Mouse (Mus musculus): ENCODE data around the gene Zfp422. TPM values are rescaled to one million over a fixed set of nuclear protein-coding genes. Genes with fewer than 3 reads are reported as not detected.
"Not testable (repeated sequence)": the region's sequence is repeated elsewhere in the genome, so short reads cannot be mapped to it uniquely, and the experiment has no call there.

The Zfp422 gene
- polyA plus RNA-seq, 1 experiment from 2014 or later, result 22.7 TPM

DNA sequence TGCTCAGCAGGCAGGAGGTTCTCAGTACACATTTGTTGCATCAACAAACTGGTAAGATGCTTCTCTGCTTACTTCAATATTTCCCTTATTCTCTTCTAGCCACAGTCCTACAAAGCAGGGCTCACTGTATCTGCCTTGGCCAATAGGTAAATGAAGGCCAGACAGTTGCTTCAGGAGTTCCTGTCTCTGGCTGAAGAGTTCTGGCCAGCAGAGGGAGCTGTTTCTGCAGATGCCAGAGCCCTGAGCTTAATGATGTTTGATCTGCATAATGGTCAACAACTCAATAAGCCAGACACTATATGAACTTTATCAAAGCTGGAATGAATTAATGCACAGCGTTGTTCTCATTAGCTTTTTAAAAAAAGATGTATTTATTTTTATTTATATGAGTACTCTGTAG, 3.3 kb upstream of the Zfp422 start:
- no peaks in the 10 kb centered on the region for H3K36me3 ChIP-seq (replicated peaks)
- WGBS (ENCODE audit: insufficient replicate concordance), result 33% methylated on average over 1 of the region's 1 CpGs
- no peaks in the 10 kb centered on the region for H3K9me3 ChIP-seq (replicated peaks)
- no peak overlapping the region for H3K4me2 ChIP-seq
- H3K4me1 ChIP-seq (replicated peaks), result peaks cover 41% of the 10 kb centered on the region
- H3K4me3 ChIP-seq (replicated peaks), result no peak overlapping the region
- H3K9ac ChIP-seq, result no peak overlapping the region
- no peak for ATAC-seq (ENCODE audit: insufficient read depth)
- no peaks in the 10 kb centered on the region for H3K27me3 ChIP-seq
- H3K27ac ChIP-seq (replicated peaks), result no peak overlapping the region

DNA sequence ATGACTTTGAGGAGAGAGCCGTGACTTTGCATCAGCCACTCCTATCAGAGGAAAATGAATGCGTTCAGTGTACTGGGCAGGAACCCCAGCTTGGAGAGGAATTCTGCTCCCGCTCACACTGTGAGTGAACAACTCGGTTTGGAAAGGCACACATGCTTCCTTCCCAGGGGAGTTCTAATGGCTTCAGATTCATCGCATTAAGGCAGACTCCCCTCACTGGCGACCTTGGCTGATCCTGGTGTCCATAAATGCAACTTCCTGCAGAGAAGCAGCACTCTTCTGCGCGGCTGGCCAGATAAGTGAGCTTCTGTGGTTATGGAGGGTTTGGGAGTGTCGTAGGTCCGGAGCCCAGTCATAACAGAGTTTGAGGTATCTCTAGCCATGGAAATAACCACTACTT, 967 bp upstream of the Zfp422 start:
- no peak overlapping the region for H3K4me3 ChIP-seq (replicated peaks)
- H3K4me1 ChIP-seq (replicated peaks), result peaks cover 22% of the 10 kb centered on the region
- H3K36me3 ChIP-seq (replicated peaks), result peaks cover 8% of the 10 kb centered on the region
- no peak overlapping the region for H3K9ac ChIP-seq
- H3K9me3 ChIP-seq (replicated peaks), result no peaks in the 10 kb centered on the region
- WGBS (ENCODE audit: insufficient replicate concordance), result 44% methylated on average over 10 of the region's 10 CpGs
- H3K27ac ChIP-seq (replicated peaks), result no peak overlapping the region
- ATAC-seq (ENCODE audit: insufficient read depth), result no peak
- no peak overlapping the region for H3K4me2 ChIP-seq
- no peaks in the 10 kb centered on the region for H3K27me3 ChIP-seq

DNA sequence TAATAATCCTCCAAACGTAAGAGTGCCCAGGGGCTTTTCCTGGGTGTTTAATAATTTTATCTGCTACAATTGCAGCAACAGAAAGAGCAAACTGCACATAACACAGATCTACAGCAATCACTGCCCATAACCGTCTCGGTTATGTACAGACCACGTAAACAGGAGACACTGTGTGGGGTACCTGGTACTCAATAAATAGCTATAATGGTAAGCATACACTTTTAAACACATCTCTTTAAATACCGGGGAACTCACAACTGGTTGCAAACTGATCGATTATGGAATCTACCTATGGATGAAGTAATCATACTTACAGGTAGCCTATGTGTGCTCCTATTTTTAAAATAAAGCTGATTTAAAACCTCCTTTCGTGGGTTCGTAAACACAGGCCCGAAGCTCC, 704 bp downstream of the Zfp422 start:
- 11% methylated on average over 9 of the region's 9 CpGs for WGBS (ENCODE audit: insufficient replicate concordance)
- H3K27ac ChIP-seq (replicated peaks), result 0 out of 2 replicates have a peak overlapping the region, but pooled peaks have one; percentile 57
- no peak for ATAC-seq (ENCODE audit: insufficient read depth)

DNA sequence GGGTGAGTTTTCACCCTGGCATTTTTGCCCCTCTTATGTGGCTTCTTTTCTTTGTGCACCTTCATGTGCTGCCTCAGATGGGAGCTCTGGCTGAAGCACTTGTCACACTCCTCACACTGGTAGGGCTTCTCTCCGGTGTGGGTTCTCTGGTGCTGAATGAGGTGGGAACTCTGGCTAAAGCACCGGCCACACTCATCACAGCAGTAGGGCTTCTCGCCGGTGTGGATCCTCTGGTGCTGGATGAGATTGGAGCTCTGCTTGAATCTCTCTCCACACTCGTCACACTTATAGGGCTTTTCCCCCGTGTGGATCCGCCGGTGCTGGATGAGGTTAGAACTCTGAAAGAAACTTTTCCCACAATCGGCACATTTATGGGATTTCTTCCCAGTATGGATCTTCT, 2.4 kb downstream of the Zfp422 start:
- not testable (repeated sequence) for H3K4me2 ChIP-seq; H3K27me3 ChIP-seq; H3K9me3 ChIP-seq (replicated peaks); H3K9ac ChIP-seq; H3K4me3 ChIP-seq (replicated peaks); H3K27ac ChIP-seq (replicated peaks); ATAC-seq (ENCODE audit: insufficient read depth)
- 84% methylated on average over 9 of the region's 9 CpGs for WGBS (ENCODE audit: insufficient replicate concordance)
- peaks cover 15% of the 10 kb centered on the region for H3K4me1 ChIP-seq (replicated peaks)
- peaks cover 11% of the 10 kb centered on the region for H3K36me3 ChIP-seq (replicated peaks)

More for the DNA sequence above, 704 bp downstream of the Zfp422 start:
- no peaks in the 10 kb centered on the region for H3K9me3 ChIP-seq (replicated peaks)
- peaks cover 11% of the 10 kb centered on the region for H3K36me3 ChIP-seq (replicated peaks)
- no peaks in the 10 kb centered on the region for H3K27me3 ChIP-seq
- peak overlapping the region; percentile 70 for H3K4me3 ChIP-seq (replicated peaks)
- H3K9ac ChIP-seq, result peak overlapping the region; percentile 70; the same call in 1 of the 2 replicates
- H3K4me1 ChIP-seq (replicated peaks), result peaks cover 22% of the 10 kb centered on the region
- peak overlapping the region; percentile 78 for H3K4me2 ChIP-seq

DNA sequence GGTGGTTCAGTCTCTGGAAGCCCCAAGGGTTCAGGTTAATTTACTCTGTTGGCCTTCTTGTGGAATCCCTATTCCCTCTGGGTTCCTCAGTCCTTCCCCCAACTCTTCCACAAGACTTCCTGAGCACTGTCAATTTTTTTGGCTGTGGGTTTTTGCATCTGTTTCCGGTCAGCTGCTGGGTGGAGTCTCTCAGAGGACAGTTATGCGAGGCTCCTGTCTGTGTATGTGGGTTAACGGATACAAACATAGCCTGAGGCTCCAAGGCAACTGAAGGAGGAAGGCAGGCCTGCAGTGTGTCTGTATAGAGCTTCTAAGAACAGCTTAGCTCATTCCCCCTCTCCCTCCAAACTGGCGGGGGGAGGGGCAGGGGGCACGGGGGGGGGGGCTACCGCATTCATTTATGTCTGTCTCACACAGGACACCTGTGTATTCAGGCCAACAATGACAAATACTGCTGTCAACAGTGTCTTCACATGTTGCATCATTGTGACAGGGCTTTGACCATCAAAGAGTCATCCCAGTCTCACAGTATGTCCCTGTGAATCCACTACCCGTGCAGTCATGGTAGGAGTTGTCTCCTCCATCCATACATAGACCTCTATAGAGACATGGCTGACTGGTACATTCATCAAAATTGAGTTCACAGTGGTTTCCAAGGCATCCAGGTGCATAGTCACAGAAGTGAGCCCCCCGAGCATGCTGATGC, 7.3 kb downstream of the Zfp422 start:
- Histone ChIP-seq H3K27ac (replicated peaks) (no peak overlapping the region), H3K36me3 (replicated peaks) (peaks cover 7% of the 10 kb centered on the region), H3K9me3 (replicated peaks) (no peaks in the 10 kb centered on the region), H3K9ac (no peak overlapping the region), H3K4me2 (no peak overlapping the region), H3K27me3 (no peaks in the 10 kb centered on the region), H3K4me1 (replicated peaks) (no peaks in the 10 kb centered on the region), H3K4me3 (replicated peaks) (no peak overlapping the region)
- ATAC-seq (ENCODE audit: insufficient read depth), result no peak
- WGBS (ENCODE audit: insufficient replicate concordance), result 20% methylated on average over 8 of the region's 8 CpGs

DNA sequence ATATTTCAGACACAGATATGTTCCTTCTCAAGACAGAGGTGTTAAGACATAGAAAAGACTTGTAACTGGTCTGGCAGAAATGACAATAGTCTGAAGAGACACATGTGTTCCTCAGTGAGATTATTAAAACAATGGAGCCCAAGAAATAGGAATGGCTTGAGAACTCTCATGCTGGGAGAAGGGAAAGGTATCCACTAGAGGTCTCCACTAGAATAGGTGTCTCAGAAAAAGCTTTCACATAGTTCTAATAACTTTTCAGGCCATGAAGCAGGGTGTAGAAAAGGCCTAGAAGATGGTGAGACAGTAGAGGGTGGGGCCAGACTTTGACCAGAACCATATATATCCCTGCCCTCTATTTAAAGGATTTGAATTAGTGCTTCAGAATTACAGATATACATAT, 10.7 kb downstream of the Zfp422 start:
- no peak overlapping the region for H3K4me3 ChIP-seq (replicated peaks)

DNA sequence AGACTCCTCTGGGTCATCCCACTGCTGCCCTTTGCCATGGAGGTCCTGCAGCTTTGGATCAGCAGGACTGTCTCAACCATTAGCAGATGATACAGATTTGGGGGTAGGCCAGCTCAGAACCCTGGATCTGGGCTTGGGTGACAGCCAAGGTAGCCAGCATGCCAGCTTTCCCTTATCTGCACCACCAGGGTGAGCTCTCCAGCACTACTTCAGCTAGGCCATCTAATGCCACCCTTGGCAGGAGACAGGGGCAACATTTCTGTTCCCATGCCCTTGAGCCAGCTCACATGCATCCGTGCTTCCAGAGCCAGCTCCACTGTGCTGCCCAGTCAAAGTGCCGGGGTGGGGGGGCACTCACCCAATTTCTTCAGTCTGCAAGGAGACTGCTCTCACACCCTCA, 13.1 kb downstream of the Zfp422 start:
- no peak overlapping the region for H3K4me2 ChIP-seq
- H3K27me3 ChIP-seq, result no peaks in the 10 kb centered on the region
- 70% methylated on average over 2 of the region's 2 CpGs for WGBS (ENCODE audit: insufficient replicate concordance)
- no peaks in the 10 kb centered on the region for H3K36me3 ChIP-seq (replicated peaks)
- H3K4me3 ChIP-seq (replicated peaks), result no peak overlapping the region
- no peaks in the 10 kb centered on the region for H3K9me3 ChIP-seq (replicated peaks)
- no peak overlapping the region for H3K27ac ChIP-seq (replicated peaks)
- ATAC-seq (ENCODE audit: insufficient read depth), result no peak
- H3K9ac ChIP-seq, result no peak overlapping the region
- H3K4me1 ChIP-seq (replicated peaks), result no peaks in the 10 kb centered on the region

More for the DNA sequence above, 10.7 kb downstream of the Zfp422 start:
- no peak for ATAC-seq (ENCODE audit: insufficient read depth)
- Histone ChIP-seq H3K27ac (replicated peaks) (no peak overlapping the region), H3K4me1 (replicated peaks) (no peaks in the 10 kb centered on the region), H3K9ac (no peak overlapping the region), H3K4me2 (no peak overlapping the region), H3K27me3 (no peaks in the 10 kb centered on the region), H3K9me3 (replicated peaks) (no peaks in the 10 kb centered on the region), H3K36me3 (replicated peaks) (no peaks in the 10 kb centered on the region)

DNA sequence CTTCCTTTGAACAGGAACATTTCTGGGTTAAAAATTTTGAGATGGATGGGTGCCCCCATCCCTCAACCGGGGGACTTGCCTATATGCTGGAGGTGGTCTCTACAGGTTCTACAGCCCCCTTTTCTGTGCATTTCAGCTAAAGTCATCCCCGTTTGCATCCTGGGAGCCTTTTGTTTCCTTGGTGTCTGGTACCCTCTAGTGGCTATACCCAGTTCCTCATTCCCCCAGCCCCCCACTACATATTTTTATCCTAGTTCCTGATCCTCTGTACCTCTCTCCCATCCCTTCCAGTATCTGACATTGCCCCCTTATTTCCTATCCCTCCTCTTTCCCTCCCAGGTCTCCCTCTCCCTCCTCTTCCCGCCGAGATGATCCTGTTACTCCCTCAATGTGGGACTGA, 21.6 kb downstream of the Zfp422 start:
- Histone ChIP-seq H3K27me3 (no peaks in the 10 kb centered on the region), H3K36me3 (replicated peaks) (no peaks in the 10 kb centered on the region), H3K9ac (no peak overlapping the region), H3K4me1 (replicated peaks) (no peaks in the 10 kb centered on the region), H3K9me3 (replicated peaks) (no peaks in the 10 kb centered on the region), H3K4me3 (replicated peaks) (no peak overlapping the region), H3K27ac (replicated peaks) (no peak overlapping the region), H3K4me2 (no peak overlapping the region)
- no peak for ATAC-seq (ENCODE audit: insufficient read depth)
- 25% methylated on average over 4 of the region's 4 CpGs for WGBS (ENCODE audit: insufficient replicate concordance)

DNA sequence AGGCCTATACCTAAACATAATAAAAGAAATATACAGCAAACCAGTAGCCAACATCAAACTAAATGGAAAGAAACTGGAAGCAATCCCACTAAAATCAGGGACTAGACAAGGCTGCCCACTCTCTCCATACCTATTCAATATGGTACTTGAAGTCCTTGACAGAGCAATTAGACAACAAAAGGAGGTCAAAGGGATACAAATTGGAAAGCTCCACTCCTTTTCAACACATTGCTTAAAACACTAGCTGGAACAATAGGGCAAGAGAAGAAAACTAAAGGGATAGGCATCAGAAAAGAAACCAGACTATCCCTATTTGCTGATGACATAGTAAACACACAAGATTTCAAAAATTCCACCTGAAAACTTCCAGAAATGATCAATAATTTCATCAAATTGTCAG, 27.8 kb downstream of the Zfp422 start:
- not testable (repeated sequence) for H3K9ac ChIP-seq; H3K36me3 ChIP-seq (replicated peaks); H3K27ac ChIP-seq (replicated peaks); H3K4me2 ChIP-seq; H3K9me3 ChIP-seq (replicated peaks); H3K4me1 ChIP-seq (replicated peaks); ATAC-seq (ENCODE audit: insufficient read depth); H3K27me3 ChIP-seq; H3K4me3 ChIP-seq (replicated peaks)

DNA sequence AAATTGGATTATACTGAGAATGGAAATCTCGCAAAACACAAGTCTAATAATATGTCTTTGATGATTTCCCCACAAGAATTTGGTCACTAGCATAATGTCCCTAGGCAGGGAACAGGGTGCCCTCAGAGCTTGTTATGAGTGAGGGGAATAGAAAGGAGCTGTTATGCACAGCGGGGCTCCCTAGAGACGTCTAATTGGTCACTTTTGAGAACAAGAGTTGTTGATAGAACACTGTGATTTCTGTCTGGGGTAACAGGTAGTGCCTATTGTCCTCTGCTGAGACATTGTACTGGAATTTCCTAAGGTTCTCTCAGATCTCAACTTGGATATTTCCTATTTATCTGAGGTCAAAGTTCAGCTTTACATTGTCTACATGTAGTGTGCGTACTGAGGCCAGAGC, 44.7 kb downstream of the Zfp422 start, which contains the start of gene Olfr215:
Olfr215 (minus strand) TSS at position 101 of the 400 bp plus-strand sequence.
- Histone ChIP-seq H3K9me3 (replicated peaks) (no peaks in the 10 kb centered on the region), H3K36me3 (replicated peaks) (no peaks in the 10 kb centered on the region), H3K4me1 (replicated peaks) (no peaks in the 10 kb centered on the region), H3K4me3 (replicated peaks) (no peak within 1 kb of the TSS), H3K27ac (replicated peaks) (no peak within 1 kb of the TSS), H3K9ac (no peak within 1 kb of the TSS), H3K4me2 (no peak within 1 kb of the TSS), H3K27me3 (no peaks in the 10 kb centered on the region)
- ATAC-seq (ENCODE audit: insufficient read depth), result no peak
- 52% methylated on average over 4 of the region's 4 CpGs for WGBS (ENCODE audit: insufficient replicate concordance)

Measured in liver, embryonic 15.5 days (tissue).